ENCODE assay signal across 26 mouse cellular contexts in the genomic region with DNA sequence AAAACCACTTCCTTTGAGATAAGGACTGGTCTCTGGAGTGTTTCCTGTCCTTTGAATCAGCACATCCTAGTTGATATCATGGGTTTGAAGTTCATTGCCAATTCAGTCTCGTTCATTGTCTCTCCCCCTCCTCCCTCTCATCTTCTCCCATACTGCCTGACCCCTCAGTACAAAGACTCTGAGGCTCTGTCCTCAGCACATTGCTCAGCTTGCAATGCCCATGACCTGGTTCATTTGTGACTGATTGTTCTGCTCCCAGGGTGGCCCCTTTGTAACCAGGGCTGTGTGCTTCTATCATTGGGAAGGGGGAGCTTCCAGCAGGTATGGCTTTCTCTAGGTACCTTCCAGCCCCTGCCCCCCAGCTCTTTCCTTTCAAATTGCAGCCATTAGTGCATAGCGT.
"Had no signal": no experiment of that assay in that cellular context is flagged by ENCODE, and none has a peak within 500 bp of the region (broad histone marks: within the 10 kb centered on the region; RNA-seq: fewer than 3 reads in every experiment).

No protein-coding gene starts in this region.

- DNase-seq: gastrocnemius, adult 2 months; gastrocnemius, postnatal 10 days; gastrocnemius, postnatal 25 days; heart, adult 2 months; heart, postnatal 4 days; kidney, adult 18-20 months; kidney, adult 8-10 months; kidney, postnatal 10 days; kidney, postnatal 25 days; kidney, postnatal 4 days; liver had no signal

- H3K4me2 ChIP-seq: heart, embryonic 11.5 days; heart, embryonic 13.5 days; heart, embryonic 15.5 days; hindbrain, embryonic 12.5 days; hindbrain, embryonic 14.5 days; intestine, embryonic 15.5 days; limb, embryonic 12.5 days; liver, embryonic 11.5 days had no signal

- H3K9me3 ChIP-seq: heart, embryonic 13.5 days; heart, embryonic 15.5 days; hindbrain, embryonic 10.5 days; hindbrain, embryonic 12.5 days; intestine, embryonic 15.5 days; limb, embryonic 10.5 days; limb, embryonic 12.5 days had no signal

- H3K4me3 ChIP-seq: gastrocnemius, adult 2 months; heart, adult 2 months; heart, embryonic 13.5 days; heart, embryonic 15.5 days; hindbrain, embryonic 10.5 days; hindbrain, embryonic 12.5 days; intestine, embryonic 15.5 days; layer of hippocampus, adult 2 months; left cerebral cortex, adult 2 months; limb, embryonic 10.5 days; limb, embryonic 12.5 days had no signal

- ATAC-seq: hindbrain, embryonic 16.5 days; inflammation-experienced regulatory T-cells, adult 6 months; intestine, embryonic 15.5 days; intestine, postnatal 0 days had no signal

- H3K27ac ChIP-seq: gastrocnemius, adult 2 months; heart, adult 2 months; heart, embryonic 13.5 days; heart, embryonic 15.5 days; hindbrain, embryonic 10.5 days; hindbrain, embryonic 12.5 days; hindbrain, embryonic 14.5 days; intestine, embryonic 15.5 days; layer of hippocampus, adult 2 months; left cerebral cortex, adult 2 months; limb, embryonic 10.5 days; limb, embryonic 12.5 days had no signal

- H3K4me1 ChIP-seq: heart, embryonic 13.5 days; heart, embryonic 15.5 days; hindbrain, embryonic 12.5 days; intestine, embryonic 15.5 days; limb, embryonic 10.5 days; limb, embryonic 12.5 days had no signal

- H3K27me3 ChIP-seq: hindbrain, embryonic 12.5 days; intestine, embryonic 15.5 days; limb, embryonic 12.5 days had no signal

- H3K36me3 ChIP-seq: heart, embryonic 13.5 days; heart, embryonic 15.5 days; hindbrain, embryonic 10.5 days; hindbrain, embryonic 12.5 days; intestine, embryonic 15.5 days; limb, embryonic 10.5 days; limb, embryonic 12.5 days had no signal

- H3K9ac ChIP-seq: heart, embryonic 13.5 days; heart, embryonic 15.5 days; hindbrain, embryonic 12.5 days; hindbrain, embryonic 14.5 days; intestine, embryonic 15.5 days; limb, embryonic 12.5 days had no signal
